Mouse (Mus musculus): ENCODE measurements at regions not wholly inside any gene's neighbourhood (a gene's known extent, or its start where the extent isn't known, plus 50 kb on each side); places are given as distances from the start of the nearest gene placed in this dataset.

- Histone ChIP-seq H3K4me1 (ENCODE audit: control insufficient read depth in 1 of 2, insufficient read depth in 2 of 2, low read length in 2 of 2) (no peaks in the 10 kb centered on the region), H3K79me2 (ENCODE audit: control insufficient read depth, insufficient read depth, low read length, poor library complexity) (no peaks in the 10 kb centered on the region), H3K4me3 (ENCODE audit: control insufficient read depth in 1 of 2, insufficient read depth in 1 of 2, low read depth in 2 of 2, low read length in 2 of 2) (no peak overlapping the region), H3K9ac (ENCODE audit: control insufficient read depth, low read depth, low read length, poor library complexity, severe bottlenecking) (no peak overlapping the region), H3K9me3 (replicated peaks; ENCODE audit: insufficient read depth, low read length) (no peaks in the 10 kb centered on the region), H3K27ac (ENCODE audit: control insufficient read depth, low read depth, low read length) (no peak overlapping the region), H3K27me3 (ENCODE audit: control insufficient read depth in 1 of 2, insufficient read depth in 2 of 2, low read length in 2 of 2) (no peaks in the 10 kb centered on the region), H3K36me3 (ENCODE audit: control insufficient read depth in 1 of 2, insufficient read depth in 2 of 2, low read length in 2 of 2) (no peaks in the 10 kb centered on the region)
- no peak for DNase-seq (ENCODE audit: low read depth, low spot score)
- no peak for TF ChIP-seq POLR2AphosphoS5 (IDR thresholded peaks at IDR 0.05; ENCODE audit: borderline replicate concordance, low read depth, low read length)
- no peak for TF ChIP-seq CHD1 (IDR thresholded peaks at IDR 0.05; ENCODE audit: low read depth, low read length)
- TF ChIP-seq HCFC1 (IDR thresholded peaks at IDR 0.05; ENCODE audit: low read depth, low read length) = no peak
- TF ChIP-seq EP300 (IDR thresholded peaks at IDR 0.05; ENCODE audit: low read depth in 1 of 2, low read length in 2 of 2) = no peak
- TF ChIP-seq TAL1 (IDR thresholded peaks at IDR 0.05; ENCODE audit: low read length) = no peak
- no peak for TF ChIP-seq JUND (IDR thresholded peaks at IDR 0.05; ENCODE audit: low read depth, low read length)
- no peak for TF ChIP-seq MAFK (IDR thresholded peaks at IDR 0.05; ENCODE audit: borderline replicate concordance, low read depth, low read length)
- no peak for TF ChIP-seq MAX (IDR thresholded peaks at IDR 0.05; ENCODE audit: low read length)
- TF ChIP-seq ZMIZ1 (IDR thresholded peaks at IDR 0.05; ENCODE audit: low read depth, low read length) = no peak
- TF ChIP-seq MAZ (IDR thresholded peaks at IDR 0.05; ENCODE audit: low read depth, low read length) = no peak
- no peak for TF ChIP-seq BHLHE40 (IDR thresholded peaks at IDR 0.05; ENCODE audit: borderline replicate concordance, low read depth, low read length)
- TF ChIP-seq UBTF (IDR thresholded peaks at IDR 0.05; ENCODE audit: borderline replicate concordance, insufficient read depth, low read depth, low read length) = no peak
- TF ChIP-seq GABPA (IDR thresholded peaks at IDR 0.05; ENCODE audit: low read depth, low read length) = no peak
- no peak for TF ChIP-seq SMC3 (IDR thresholded peaks at IDR 0.05; ENCODE audit: low read depth, low read length)
- TF ChIP-seq USF1 (IDR thresholded peaks at IDR 0.05; ENCODE audit: low read depth, low read length) = no peak
- no peak for TF ChIP-seq E2F4 (IDR thresholded peaks at IDR 0.05; ENCODE audit: borderline replicate concordance, low read depth, low read length)
These were observed 193.5 kb downstream of the Fndc1 start for GRCm38 (mm10) chr17:7633382-7634290.

- H3K27me3 ChIP-seq (ENCODE audit: control insufficient read depth in 1 of 2, insufficient read depth in 2 of 2, low read length in 2 of 2) = no peaks in the 10 kb centered on the region
- TF ChIP-seq USF1 (IDR thresholded peaks at IDR 0.05; ENCODE audit: low read depth, low read length) (no peak), MXI1 (IDR thresholded peaks at IDR 0.05; ENCODE audit: low read depth, low read length) (no peak), CHD1 (IDR thresholded peaks at IDR 0.05; ENCODE audit: low read depth, low read length) (no peak), GATA1 (IDR thresholded peaks at IDR 0.05; ENCODE audit: low read depth, low read length) (no peak), RAD21 (IDR thresholded peaks at IDR 0.05; ENCODE audit: low read depth, low read length) (no peak), JUND (IDR thresholded peaks at IDR 0.05; ENCODE audit: low read depth, low read length) (no peak), HCFC1 (IDR thresholded peaks at IDR 0.05; ENCODE audit: low read depth, low read length) (no peak), POLR2AphosphoS2 (IDR thresholded peaks at IDR 0.05; ENCODE audit: low read length) (no peak), SMC3 (IDR thresholded peaks at IDR 0.05; ENCODE audit: low read depth, low read length) (no peak), MYC (IDR thresholded peaks at IDR 0.05; ENCODE audit: low read depth, low read length) (no peak), TAL1 (IDR thresholded peaks at IDR 0.05; ENCODE audit: low read length) (no peak), BHLHE40 (IDR thresholded peaks at IDR 0.05; ENCODE audit: borderline replicate concordance, low read depth, low read length) (no peak)
- no peak overlapping the region for H3K27ac ChIP-seq (ENCODE audit: control insufficient read depth, low read depth, low read length)
- no peak for DNase-seq (ENCODE audit: low read depth, low spot score)
- no peaks in the 10 kb centered on the region for H3K9me3 ChIP-seq (replicated peaks; ENCODE audit: insufficient read depth, low read length)
- no peaks in the 10 kb centered on the region for H3K4me1 ChIP-seq (ENCODE audit: control insufficient read depth in 1 of 2, insufficient read depth in 2 of 2, low read length in 2 of 2)
- H3K4me3 ChIP-seq (ENCODE audit: control insufficient read depth in 1 of 2, insufficient read depth in 1 of 2, low read depth in 2 of 2, low read length in 2 of 2) = no peak overlapping the region
- H3K36me3 ChIP-seq (ENCODE audit: control insufficient read depth in 1 of 2, insufficient read depth in 2 of 2, low read length in 2 of 2) = no peaks in the 10 kb centered on the region
- H3K9ac ChIP-seq (ENCODE audit: control insufficient read depth, low read depth, low read length, poor library complexity, severe bottlenecking) = no peak overlapping the region
- no peaks in the 10 kb centered on the region for H3K79me2 ChIP-seq (ENCODE audit: control insufficient read depth, insufficient read depth, low read length, poor library complexity)
These were observed 201.4 kb downstream of the Fndc1 start for GRCm38 (mm10) chr17:7625746-7626145.
